Mouse (Mus musculus) ES-Bruce4 (cell line): ENCODE measurements around the gene Hcfc2. TPM values are rescaled to one million over a fixed set of nuclear protein-coding genes. Genes with fewer than 3 reads are reported as not detected.

Experiments
- H3K27ac ChIP-seq: 2 replicates; pipeline ENCODE4 v1.5.1; 2012; ENCODE audit warnings: low read length, inconsistent platforms; ENCODE audit not compliant: insufficient read depth
- H3K27me3 ChIP-seq: 2 replicates; pipeline ENCODE4 v1.6.1; 2012; ENCODE audit warnings: mild to moderate bottlenecking, low read length, inconsistent platforms; ENCODE audit not compliant: control insufficient read depth, poor library complexity, insufficient read depth, severe bottlenecking
- H3K36me3 ChIP-seq: 2 replicates; pipeline ENCODE4 v1.6.1; 2012; ENCODE audit warnings: inconsistent platforms, mild to moderate bottlenecking, low read length, moderate library complexity; ENCODE audit not compliant: control insufficient read depth, poor library complexity, insufficient read depth, severe bottlenecking
- H3K4me1 ChIP-seq: one replicate; pipeline ENCODE4 v1.8.1; 2011; ENCODE audit warnings: low read length; ENCODE audit not compliant: control insufficient read depth, insufficient read depth
- H3K4me3 ChIP-seq: 2 replicates; pipeline ENCODE4 v1.5.1; 2011; ENCODE audit warnings: low read depth, mild to moderate bottlenecking, low read length
- H3K9ac ChIP-seq: 2 replicates; pipeline ENCODE4 v1.6.1; 2012; ENCODE audit warnings: low read depth, mild to moderate bottlenecking, inconsistent platforms; ENCODE audit not compliant: poor library complexity, severe bottlenecking
- H3K9me3 ChIP-seq: replicated peaks from 2 replicates; pipeline ENCODE4 v1.6.1; 2012; ENCODE audit warnings: mild to moderate bottlenecking, low read length, inconsistent platforms; ENCODE audit not compliant: control insufficient read depth, poor library complexity, insufficient read depth, severe bottlenecking
- CTCF ChIP-seq: IDR thresholded peaks from one replicate; pipeline ENCODE4 v1.8.1; 2011; ENCODE audit warnings: low read depth, low read length
- EP300 ChIP-seq: IDR thresholded peaks from 2 replicates; pipeline ENCODE4 v1.6.1; 2011; ENCODE audit warnings: low read depth, low read length; ENCODE audit not compliant: insufficient read depth
- POLR2A ChIP-seq: IDR thresholded peaks from one replicate; pipeline ENCODE4 v1.8.1; 2011; ENCODE audit warnings: low read length; ENCODE audit not compliant: insufficient read depth
- polyA plus RNA-seq: library from polyadenylated mRNA; stranded (reverse); fragments of >200 nt; gene quantifications from 2 replicates; pipeline ENCODE4 v1.2.4, GENCODE M21; 2011; ENCODE audit warnings: low read depth; ENCODE audit not compliant: missing spikeins, insufficient read depth, insufficient read length

The Hcfc2 gene
- polyA plus RNA-seq, 1 experiment: 8.6 TPM

- Histone ChIP-seq H3K4me1 (peaks cover 3% of the 10 kb centered on the region), H3K27me3 (peaks cover 3% of the 10 kb centered on the region), H3K36me3 (no peaks in the 10 kb centered on the region), H3K27ac (no peak overlapping the region), H3K4me3 (no peak overlapping the region), H3K9ac (no peak overlapping the region), H3K9me3 (no peaks in the 10 kb centered on the region)
- TF ChIP-seq CTCF: no peak
- no peak for TF ChIP-seq POLR2A
- TF ChIP-seq EP300: no peak
Observed at GRCm38 (mm10) chr10:82697305-82697898, 1.4 kb downstream of the Hcfc2 start.

- peaks cover 3% of the 10 kb centered on the region for H3K4me1 ChIP-seq
- peak overlapping the region; percentile 55 for H3K9ac ChIP-seq
- TF ChIP-seq EP300 (no peak), POLR2A (no peak), CTCF (no peak)
- peaks cover 3% of the 10 kb centered on the region for H3K27me3 ChIP-seq
- H3K36me3 ChIP-seq: no peaks in the 10 kb centered on the region
- H3K4me3 ChIP-seq: peak overlapping the region; percentile 88
- no peak overlapping the region for H3K27ac ChIP-seq
- no peaks in the 10 kb centered on the region for H3K9me3 ChIP-seq
Observed at GRCm38 (mm10) chr10:82698712-82699261, 2.8 kb downstream of the Hcfc2 start.

- peaks cover 3% of the 10 kb centered on the region for H3K4me1 ChIP-seq
- no peak overlapping the region for H3K27ac ChIP-seq
- peak overlapping the region; percentile 55 for H3K9ac ChIP-seq
- peaks cover 3% of the 10 kb centered on the region for H3K27me3 ChIP-seq
- H3K9me3 ChIP-seq: no peaks in the 10 kb centered on the region
- peak overlapping the region; percentile 88 for H3K4me3 ChIP-seq
- no peaks in the 10 kb centered on the region for H3K36me3 ChIP-seq
- TF ChIP-seq EP300 (no peak), CTCF (no peak), POLR2A (no peak)
Observed at GRCm38 (mm10) chr10:82699296-82699941, 3.5 kb downstream of the Hcfc2 start.

- Histone ChIP-seq H3K4me3 (no peak overlapping the region), H3K9me3 (no peaks in the 10 kb centered on the region), H3K4me1 (no peaks in the 10 kb centered on the region), H3K9ac (no peak overlapping the region), H3K27ac (no peak overlapping the region), H3K27me3 (no peaks in the 10 kb centered on the region), H3K36me3 (peaks cover 3% of the 10 kb centered on the region)
- TF ChIP-seq EP300: no peak
- TF ChIP-seq CTCF: no peak
- no peak for TF ChIP-seq POLR2A
Observed at GRCm38 (mm10) chr10:82741354-82741753, 45.4 kb downstream of the Hcfc2 start.

- Histone ChIP-seq H3K27me3 (no peaks in the 10 kb centered on the region), H3K9me3 (no peaks in the 10 kb centered on the region), H3K9ac (no peak overlapping the region), H3K27ac (no peak overlapping the region), H3K36me3 (peaks cover 5% of the 10 kb centered on the region), H3K4me3 (no peak overlapping the region), H3K4me1 (peaks cover under 1% of the 10 kb centered on the region)
- TF ChIP-seq CTCF: no peak
- no peak for TF ChIP-seq POLR2A
- TF ChIP-seq EP300: no peak
Observed at GRCm38 (mm10) chr10:82741876-82742275, 45.9 kb downstream of the Hcfc2 start.

- H3K9me3 ChIP-seq: no peaks in the 10 kb centered on the region
- no peak overlapping the region for H3K4me3 ChIP-seq
- peaks cover 5% of the 10 kb centered on the region for H3K36me3 ChIP-seq
- peaks cover 5% of the 10 kb centered on the region for H3K4me1 ChIP-seq
- H3K27me3 ChIP-seq: no peaks in the 10 kb centered on the region
- H3K27ac ChIP-seq: no peak overlapping the region
- no peak overlapping the region for H3K9ac ChIP-seq
- TF ChIP-seq CTCF (no peak), EP300 (no peak), POLR2A (no peak)
Observed at GRCm38 (mm10) chr10:82742578-82742977, 46.6 kb downstream of the Hcfc2 start.
